Mouse (Mus musculus) spleen, postnatal 0 days (tissue): ENCODE measurements around the gene Chrna10. TPM values are rescaled to one million over a fixed set of nuclear protein-coding genes. Genes with fewer than 3 reads are reported as not detected.

Source experiments
- polyA plus RNA-seq: library from polyadenylated mRNA; unstranded; fragments of >200 nt; fragmentation: Nextera tagmentation; extraction: Ambion mirVana; gene quantifications from 2 replicates; pipeline ENCODE4 v1.2.1, GENCODE M21; 2015

Gene Chrna10
- not detected in 2 replicates for polyA plus RNA-seq

DNA sequence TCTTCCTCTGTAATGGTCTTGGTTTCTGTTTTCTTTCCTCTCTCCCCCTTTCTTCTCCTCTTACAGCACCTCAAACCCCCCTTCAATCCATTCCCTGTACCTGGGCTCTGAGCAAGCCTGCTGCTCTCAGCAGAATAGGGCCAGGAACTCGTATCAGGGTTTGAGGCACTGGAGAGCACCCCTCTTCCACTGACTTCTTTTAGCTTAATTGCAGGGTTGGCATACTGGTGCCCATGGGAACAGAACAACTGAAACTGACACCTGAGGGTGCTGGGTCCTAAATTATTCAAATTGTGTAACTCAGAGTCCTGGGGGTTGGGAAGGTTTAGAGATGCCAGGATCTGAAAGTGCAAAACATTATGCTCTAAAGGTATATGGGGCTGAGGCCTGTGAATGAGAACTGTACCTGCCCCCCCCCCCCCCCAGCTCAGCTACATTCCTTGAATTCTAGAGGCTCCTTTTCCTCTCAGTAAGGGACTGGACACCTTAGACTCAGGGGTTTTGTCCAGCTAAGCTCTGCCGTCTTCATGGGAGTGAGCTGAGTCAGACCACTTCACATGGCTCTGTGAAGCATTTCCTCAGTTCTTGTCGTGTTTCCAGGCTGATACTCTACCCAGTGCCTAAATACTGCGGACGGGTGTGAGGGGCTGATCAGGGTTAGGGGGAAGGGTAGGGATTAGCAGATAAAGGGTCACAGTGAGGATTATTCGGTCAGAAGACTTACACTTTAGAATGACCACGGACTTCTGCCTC, at the start of gene Chrna10:
Gene Chrna10, minus strand, starts transcription at position 250 of the 753 bp plus-strand sequence.

DNA sequence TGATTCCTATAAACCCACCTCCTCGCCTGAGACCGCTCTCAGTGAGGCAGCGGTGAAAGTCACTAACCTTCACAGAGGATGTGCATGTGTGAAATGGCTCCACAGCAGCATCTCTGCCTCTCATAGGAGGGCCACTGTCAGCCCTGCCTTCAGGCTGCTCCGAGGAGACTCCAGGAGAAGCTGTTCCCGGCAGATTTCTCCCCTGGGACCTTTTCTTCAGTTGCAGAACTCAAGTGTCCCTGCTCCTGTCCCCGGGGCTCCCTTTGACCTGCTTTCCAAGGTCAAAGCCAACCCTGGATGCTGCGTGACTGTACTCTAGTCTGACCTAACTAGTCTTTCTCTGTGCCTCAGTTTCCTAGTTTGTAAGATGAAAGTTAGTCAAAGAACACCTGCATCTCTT, 7.5 kb downstream of the Chrna10 start, which contains the start of gene Art5:
Gene Art5, minus strand, starts transcription at position 319 of the 400 bp plus-strand sequence.

DNA sequence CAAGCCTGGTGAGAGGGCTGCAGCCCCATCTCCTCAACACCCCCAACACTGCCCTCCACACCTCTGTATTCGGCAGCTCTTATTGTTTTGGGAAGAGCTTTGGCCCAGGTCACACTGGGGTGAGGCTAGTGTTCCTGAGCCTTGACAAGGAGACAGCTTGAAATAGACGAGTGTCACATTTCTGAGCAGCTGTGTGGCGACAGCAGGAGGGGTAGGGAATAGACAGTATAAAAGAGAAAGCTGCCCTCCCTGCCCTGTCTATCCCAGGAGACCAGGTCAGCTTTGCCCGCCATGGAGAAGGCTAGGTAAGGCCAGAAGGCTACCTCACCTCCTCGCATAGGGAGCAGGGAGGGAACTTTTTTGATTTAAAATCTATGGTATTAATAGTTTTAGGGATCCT, 15.1 kb downstream of the Chrna10 start, which contains the start of gene Art1:
Gene Art1, plus strand, starts transcription at position 257 of the 400 bp plus-strand sequence.

DNA sequence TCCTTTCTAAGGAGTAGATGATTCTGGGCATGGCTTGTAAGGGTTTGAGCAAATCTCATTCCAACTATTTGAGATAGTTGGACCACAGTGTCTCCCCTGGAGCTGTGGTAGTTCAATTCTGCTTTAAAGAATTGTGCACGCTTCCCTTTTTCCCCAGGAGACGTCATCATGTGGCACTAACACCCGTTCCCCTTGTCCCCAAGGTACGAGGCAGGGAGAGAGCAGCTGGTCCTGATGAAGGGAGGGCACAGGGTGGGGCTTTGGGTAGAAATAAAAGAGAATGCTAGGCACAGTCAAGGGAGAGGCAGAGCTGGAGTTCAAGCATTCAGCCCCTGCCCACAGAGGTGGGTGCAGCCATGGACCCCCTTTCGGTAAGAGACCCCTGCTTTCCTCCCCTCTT, 33.8 kb downstream of the Chrna10 start, which contains the start of gene Trpc2:
Gene Trpc2, plus strand, starts transcription at position 301 of the 400 bp plus-strand sequence.

DNA sequence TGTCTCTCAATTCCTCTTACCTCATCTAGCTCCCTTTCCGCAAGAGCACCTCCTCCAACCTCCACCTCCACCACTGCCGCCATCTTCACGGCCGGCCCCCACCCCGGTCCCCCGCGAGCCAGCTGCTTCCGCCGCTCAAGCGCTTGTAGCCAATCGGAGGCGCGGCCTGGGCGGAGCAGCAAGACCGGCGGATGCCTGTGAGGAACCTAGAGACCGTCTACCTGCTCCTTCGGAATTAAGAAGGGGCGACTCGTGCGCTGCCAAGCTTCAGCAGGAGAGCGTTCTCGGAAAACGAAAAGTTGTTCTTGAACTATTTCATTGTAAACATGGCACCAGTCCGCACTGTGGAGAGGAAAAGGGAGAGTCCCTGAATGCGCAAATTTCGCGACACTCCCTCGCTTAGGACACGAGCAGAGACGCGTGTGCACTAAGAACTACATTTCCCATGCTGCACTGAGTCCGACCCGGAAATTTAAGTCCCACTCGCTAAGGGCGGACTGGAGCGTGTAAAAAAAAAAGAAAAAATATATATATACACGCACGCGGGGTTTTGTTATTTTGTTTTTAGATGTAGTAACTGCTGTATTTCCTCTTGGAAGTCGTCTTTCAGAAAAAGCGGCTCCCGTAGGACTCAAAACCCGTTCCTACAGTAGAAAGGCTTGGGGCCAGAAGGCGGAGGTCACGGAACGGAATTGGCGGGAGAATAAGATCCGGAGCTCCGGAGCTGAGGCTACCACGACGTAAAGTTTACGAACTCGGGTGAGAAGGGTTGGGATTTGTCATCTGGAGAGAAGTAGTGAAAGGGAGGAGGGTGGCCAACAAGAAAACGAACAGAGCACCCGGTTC, 51.4 kb downstream of the Chrna10 start, which contains the start of the genes Rnf121, Xndc1 and Xntrpc:
Gene Rnf121, minus strand, starts transcription at position 424 of the 846 bp plus-strand sequence.
Gene Xndc1, plus strand, starts transcription at position 466 of the 846 bp plus-strand sequence.
Gene Xntrpc, plus strand, starts transcription at position 668 of the 846 bp plus-strand sequence.

Other genes with a start within 250 kb of the Chrna10 start
- gene Folr1, start 246.0 kb downstream of the Chrna10 start, polyA plus RNA-seq, result 2.0 and 3.4 TPM in 2 replicates
- 76.7 and 84.5 TPM in 2 replicates for gene Lamtor1, start 210.9 kb downstream of the Chrna10 start, polyA plus RNA-seq
- 0.18 and 0.32 TPM in 2 replicates for gene Tomt, start 210.5 kb downstream of the Chrna10 start, polyA plus RNA-seq
- gene Lrrc51, start 182.9 kb downstream of the Chrna10 start, polyA plus RNA-seq, result 1.9 and 2.0 TPM in 2 replicates
- gene Numa1, start 182.7 kb downstream of the Chrna10 start, polyA plus RNA-seq, result 33.6 and 35.4 TPM in 2 replicates
- gene Il18bp, start 98.1 kb downstream of the Chrna10 start, polyA plus RNA-seq, result 5.1 and 7.3 TPM in 2 replicates
- gene Rnf121, start 51.4 kb downstream of the Chrna10 start, polyA plus RNA-seq, result 9.2 and 10.3 TPM in 2 replicates
- 17.1 and 17.2 TPM in 2 replicates for gene Xndc1, start 51.3 kb downstream of the Chrna10 start, polyA plus RNA-seq
- 0.43 and 0.53 TPM in 2 replicates for gene Xntrpc, start 51.1 kb downstream of the Chrna10 start, polyA plus RNA-seq
- not detected in 2 replicates for gene Trpc2, start 33.7 kb downstream of the Chrna10 start, polyA plus RNA-seq
- 0.14 and 0.30 TPM in 2 replicates for gene Art1, start 15.1 kb downstream of the Chrna10 start, polyA plus RNA-seq
- gene Art5, start 7.3 kb downstream of the Chrna10 start, polyA plus RNA-seq, result 0.25 and 0.42 TPM in 2 replicates
- gene Nup98, start 93.3 kb upstream of the Chrna10 start, polyA plus RNA-seq, result 16.1 and 17.3 TPM in 2 replicates
- 32.8 and 45.2 TPM in 2 replicates for gene Pgap2, start 93.4 kb upstream of the Chrna10 start, polyA plus RNA-seq
- 103 and 124 TPM in 2 replicates for gene Rhog, start 139.2 kb upstream of the Chrna10 start, polyA plus RNA-seq
- 22.4 and 24.9 TPM in 2 replicates for gene Stim1, start 151.0 kb upstream of the Chrna10 start, polyA plus RNA-seq